Mouse (Mus musculus): ENCODE measurements around the gene S100a14. TPM values are rescaled to one million over a fixed set of nuclear protein-coding genes. Genes with fewer than 3 reads are reported as not detected.

The S100a14 gene
- total RNA-seq, 2 experiments from 2014 or later, result 0.57 TPM

- intact Hi-C loops (cut with DNase I), result no loop called here
- DNase-seq (ENCODE audit: low spot score in 2 of 2), result no peak
These were observed 49.8 kb downstream of the S100a14 start for GRCm38 (mm10) chr3:90576351-90577001.

Other genes starting within 250 kb of the S100a14 start
- gene Gatad2b, start 233.7 kb upstream of the S100a14 start, total RNA-seq (2021), result 10 to 100 TPM; 89.0 to 96.0 TPM
- gene Slc27a3, start 136.9 kb upstream of the S100a14 start, total RNA-seq (2021), result 1 to 10 TPM; 5.1 to 6.2 TPM
- gene Ints3, start 93.2 kb upstream of the S100a14 start, total RNA-seq (2021), result 10 to 100 TPM; 61.4 to 65.3 TPM
- gene Npr1, start 61.0 kb upstream of the S100a14 start, total RNA-seq (2021), result 1 to 10 TPM; 3.4 TPM
- gene Ilf2, start 50.7 kb upstream of the S100a14 start, total RNA-seq (2021), result 10 to 100 TPM; 88.9 to 91.5 TPM
- 10 to 100 TPM; 44.6 to 50.7 TPM for gene Snapin, start 35.8 kb upstream of the S100a14 start, total RNA-seq (2021)
- gene Chtop, start 17.4 kb upstream of the S100a14 start, total RNA-seq (2021), result 100 to 1,000 TPM; 180 to 184 TPM
- gene S100a1, start 12.5 kb upstream of the S100a14 start, total RNA-seq (2021), result 10 to 100 TPM; 83.1 to 85.0 TPM
- gene S100a13, start 12.4 kb upstream of the S100a14 start, total RNA-seq (2021), result 10 to 100 TPM; 20.4 to 22.3 TPM
- 10 to 100 TPM; 77.0 to 96.7 TPM for gene S100a16, start 10.4 kb downstream of the S100a14 start, total RNA-seq (2021)
- gene S100a3, start 33.7 kb downstream of the S100a14 start, total RNA-seq (2021), result 1 to 10 TPM; 1.1 to 3.5 TPM
- gene S100a2, start 63.4 kb downstream of the S100a14 start, total RNA-seq (2021), result not detected
- not detected for gene Gm42674, start 75.0 kb downstream of the S100a14 start, total RNA-seq (2021)
- gene S100a4, start 76.9 kb downstream of the S100a14 start, total RNA-seq (2021), result 1 to 10 TPM; 6.8 to 7.0 TPM
- gene S100a5, start 81.7 kb downstream of the S100a14 start, total RNA-seq (2021), result not detected
- gene S100a6, start 86.0 kb downstream of the S100a14 start, total RNA-seq (2021), result 10 to 100 TPM; 30.8 to 35.1 TPM
- gene S100a7a, start 127.2 kb downstream of the S100a14 start, total RNA-seq (2021), result 1 to 10 TPM; 1.0 to 1.5 TPM
- gene S100a8, start 142.1 kb downstream of the S100a14 start, total RNA-seq (2021), result not detected
- 1 to 10 TPM in 1 of 2 experiments, not detected in 1; 2.5 TPM for gene S100a9, start 168.9 kb downstream of the S100a14 start, total RNA-seq (2021)
- not detected for gene Pglyrp4, start 200.1 kb downstream of the S100a14 start, total RNA-seq (2021)